Mouse (Mus musculus) CH12.LX (cell line): ENCODE data around the gene Tgfa.

ENCODE experiments used
- BHLHE40 ChIP-seq: IDR thresholded peaks from 2 replicates; pipeline ENCODE4 v1.6.1; 2011; ENCODE audit warnings: mild to moderate bottlenecking, low read depth, low read length, improper control_type of control experiment
- CHD2 ChIP-seq: IDR thresholded peaks from 2 replicates; pipeline ENCODE4 v1.6.1; 2011; ENCODE audit warnings: low read length, improper control_type of control experiment
- CTCF ChIP-seq, 2 experiments: IDR thresholded peaks in 1 of 2; conservative IDR thresholded peaks in 1 of 2; 2 replicates each; pipeline ENCODE4 v1.5.1; 2011 to 2012; ENCODE audit warnings: low read depth in 2 of 2, low read length in 2 of 2, improper control_type of control experiment in 1 of 2, inconsistent platforms in 1 of 2, mild to moderate bottlenecking in 1 of 2, moderate library complexity in 1 of 2
- E2F4 ChIP-seq: IDR thresholded peaks from 2 replicates; pipeline ENCODE4 v1.6.1; 2011; ENCODE audit warnings: low read depth, low read length, improper control_type of control experiment; ENCODE audit not compliant: insufficient replicate concordance
- GABPA ChIP-seq: IDR thresholded peaks from 2 replicates; pipeline ENCODE4 v1.6.1; 2012; ENCODE audit warnings: low read depth, low read length, improper control_type of control experiment, inconsistent platforms; ENCODE audit not compliant: insufficient replicate concordance
- PAX5 ChIP-seq: IDR thresholded peaks from 2 replicates; pipeline ENCODE4 v1.6.1; 2012; ENCODE audit warnings: low read length, inconsistent platforms, mixed read lengths
- POLR2A ChIP-seq: IDR thresholded peaks from 2 replicates; pipeline ENCODE4 v1.6.1; 2011; ENCODE audit warnings: low read depth, mild to moderate bottlenecking, improper control_type of control experiment, low read length
- TCF12 ChIP-seq: IDR thresholded peaks from 2 replicates; pipeline ENCODE4 v1.6.1; 2014; ENCODE audit warnings: low read depth, mild to moderate bottlenecking, inconsistent platforms, low read length, improper control_type of control experiment
- UBTF ChIP-seq: IDR thresholded peaks from 2 replicates; pipeline ENCODE4 v1.6.1; 2012; ENCODE audit warnings: low read depth, mild to moderate bottlenecking, inconsistent platforms, low read length, improper control_type of control experiment, moderate library complexity

GRCm38 (mm10) chr6:86194941-86195932, at the start of gene Tgfa:
- no peak for TF ChIP-seq CHD2
- no peak for TF ChIP-seq CTCF (conservative IDR thresholded peaks at IDR 0.05 in 1 of 2, IDR thresholded peaks at IDR 0.05 in 1 of 2; ENCODE audit: low read depth in 2 of 2, low read length in 2 of 2)
- no peak for TF ChIP-seq UBTF
- no peak for TF ChIP-seq POLR2A
- no peak for TF ChIP-seq PAX5
- TF ChIP-seq TCF12, result no peak
- no peak for TF ChIP-seq E2F4
- no peak for TF ChIP-seq BHLHE40
- no peak for TF ChIP-seq GABPA
